Mouse (Mus musculus): ENCODE data around the gene Cabp1.

The Cabp1 gene

DNA sequence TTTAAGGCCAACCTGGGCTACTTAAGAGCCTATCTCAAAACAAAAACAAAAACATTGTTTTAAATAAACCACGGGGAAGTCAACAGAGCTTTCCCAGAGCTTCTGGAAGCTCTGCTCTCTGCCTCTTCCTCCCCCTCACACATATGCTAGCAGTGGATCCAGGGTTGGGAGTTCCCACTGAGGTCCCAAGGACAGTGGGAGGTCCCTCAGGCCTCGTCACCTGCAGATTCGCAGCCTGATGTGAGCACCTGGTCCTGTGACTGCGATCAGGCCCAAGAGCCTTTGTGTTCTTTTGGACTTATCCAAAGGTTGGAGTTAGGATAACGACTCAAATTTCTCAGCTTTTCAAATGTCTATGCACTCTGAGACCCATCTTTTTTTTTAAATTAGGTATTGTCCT is 14.4 kb upstream of the Cabp1 start:
- in situ Hi-C loops (cut with MboI): no loop called here

DNA sequence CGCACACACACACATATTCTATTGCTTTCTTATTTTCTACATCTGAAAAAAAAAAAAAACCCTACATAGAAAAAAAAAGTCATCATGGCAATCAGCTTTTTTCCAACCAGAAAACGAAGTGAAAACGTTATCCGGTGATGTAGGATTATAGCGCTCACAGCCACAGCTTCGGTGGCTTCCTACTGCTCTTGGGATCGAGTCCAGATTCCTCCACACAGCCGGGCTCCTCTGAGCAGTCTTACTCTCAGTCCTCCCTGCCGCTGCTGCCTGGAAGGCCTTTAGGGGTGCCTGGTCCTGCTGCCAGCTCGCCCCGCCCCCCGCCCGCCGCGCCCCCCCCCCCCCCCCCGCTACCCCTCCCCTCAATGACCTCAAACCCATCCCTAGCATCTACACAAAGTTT is 13.7 kb upstream of the Cabp1 start:
- in situ Hi-C loops (cut with MboI): no loop called here

DNA sequence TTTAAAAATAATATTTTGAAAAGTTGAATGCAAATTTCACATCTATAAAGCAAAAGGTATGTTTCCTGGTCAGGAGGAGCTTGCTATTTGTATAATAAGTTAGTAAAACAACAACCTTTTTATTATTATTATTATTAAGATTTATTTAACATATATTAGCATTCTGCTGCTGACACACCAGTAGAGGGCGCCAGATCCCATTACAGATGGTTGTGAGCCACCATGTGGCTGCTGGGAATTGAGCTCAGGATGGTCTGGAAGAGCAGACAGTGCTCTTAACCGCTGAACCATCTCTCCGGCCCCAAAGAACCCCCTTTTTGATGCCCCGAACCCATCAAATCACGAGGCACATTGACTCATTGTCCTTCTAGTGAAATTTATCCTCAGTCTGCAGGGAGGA is 13.1 kb upstream of the Cabp1 start:
- in situ Hi-C loops (cut with MboI): no loop called here

DNA sequence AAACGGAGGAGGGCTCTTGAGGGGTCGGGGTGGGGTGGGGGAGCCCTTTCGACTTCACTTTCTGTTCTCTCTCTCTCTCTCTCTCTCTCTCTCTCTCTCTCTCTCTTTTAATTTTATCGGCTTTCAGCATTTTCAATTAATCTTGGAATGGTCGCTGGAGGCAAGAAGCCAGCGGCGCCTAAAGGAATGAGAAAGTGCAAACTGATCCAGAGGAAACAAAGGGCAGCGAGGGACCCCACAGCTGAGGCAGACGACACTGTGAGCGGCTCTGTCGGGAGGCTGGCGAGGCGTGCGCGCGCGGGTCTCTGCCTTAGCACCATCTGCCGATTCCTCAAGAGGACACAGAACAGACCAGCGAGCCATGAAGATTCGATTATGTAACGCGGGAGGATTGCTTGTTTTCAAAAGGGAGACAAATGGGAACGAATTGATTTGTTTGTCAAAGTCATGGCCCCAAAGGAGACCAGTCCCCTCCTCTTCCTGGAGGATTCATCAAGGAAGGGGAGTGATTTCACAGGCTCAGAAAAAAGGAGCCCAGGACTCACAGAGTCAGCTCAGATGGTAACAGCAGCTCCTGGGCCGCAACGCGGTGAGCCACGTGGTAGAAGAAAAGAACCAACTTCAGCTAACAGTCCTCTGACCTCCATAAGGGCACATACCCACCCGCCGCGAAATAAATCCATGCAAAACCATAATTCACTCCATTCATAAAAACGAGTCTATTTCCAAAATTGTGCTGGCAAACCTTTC is 10.6 kb upstream of the Cabp1 start:
- in situ Hi-C loops (cut with MboI): no loop called here

DNA sequence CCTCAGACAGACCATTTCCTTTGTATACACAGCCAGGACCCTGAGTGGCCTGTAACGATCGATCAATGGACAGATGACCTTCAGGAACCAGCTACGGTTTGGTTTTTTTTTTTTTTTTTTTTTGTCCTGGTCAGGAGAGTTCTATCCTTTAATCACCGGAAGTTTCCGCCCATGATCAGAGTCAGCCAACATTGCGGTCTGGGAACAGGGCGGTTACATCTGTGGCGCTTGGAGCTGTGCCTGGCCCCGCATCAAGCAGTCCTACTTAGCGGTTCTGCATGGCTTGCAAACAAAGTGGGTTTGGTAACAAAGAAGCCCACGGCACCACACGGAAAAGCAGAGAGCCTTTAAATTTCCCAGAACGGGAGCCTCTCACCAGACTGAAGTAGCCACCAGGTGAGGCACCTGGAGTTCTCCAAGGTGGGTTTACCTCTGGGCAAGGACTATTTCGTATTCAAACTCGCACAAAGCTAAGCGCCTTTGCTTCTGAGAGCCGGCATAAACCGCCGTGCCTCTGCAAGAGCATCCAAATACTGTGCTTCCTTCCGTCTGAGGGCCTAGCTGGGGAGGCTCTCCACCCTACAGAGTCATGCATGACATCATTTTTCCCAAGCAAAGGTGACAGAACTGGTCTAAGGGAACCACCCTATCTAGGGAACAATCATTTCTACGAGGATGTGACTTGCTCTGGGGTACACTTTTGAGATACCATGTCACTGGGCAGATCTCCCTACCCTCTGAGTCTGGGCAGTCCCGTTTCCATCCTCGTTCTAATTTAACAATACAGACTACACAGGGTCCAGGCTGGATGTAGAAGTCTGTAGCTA is 9.8 kb upstream of the Cabp1 start:
- in situ Hi-C loops (cut with MboI): no loop called here

DNA sequence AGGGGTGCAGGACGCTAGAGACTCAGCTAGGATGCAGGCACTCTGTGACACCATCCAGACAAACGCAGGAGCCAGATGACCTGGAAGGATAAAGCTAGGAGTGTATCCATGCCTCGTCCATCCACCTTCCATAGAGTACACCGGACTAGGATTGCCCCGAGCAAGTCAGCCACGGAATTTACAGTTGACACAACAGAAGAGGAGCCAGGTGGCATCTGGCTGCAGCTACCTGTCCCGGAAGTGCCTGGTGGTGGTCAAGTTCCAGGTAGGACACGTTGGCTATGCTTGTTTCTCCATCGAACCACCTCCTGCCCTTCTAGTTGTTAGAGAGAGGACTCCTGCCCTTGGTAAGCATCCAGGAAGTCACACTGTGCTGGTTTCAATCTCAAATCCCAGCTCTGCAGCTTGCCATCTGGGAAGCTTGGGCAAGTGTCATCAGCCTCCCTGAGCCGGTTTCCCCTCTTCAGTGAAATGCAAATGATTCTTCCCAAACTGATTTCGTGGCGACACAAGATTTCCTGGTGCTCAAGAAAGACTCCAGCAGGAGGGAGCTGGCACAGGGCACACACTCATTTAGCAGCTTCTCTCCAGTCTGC is 543 bp upstream of the Cabp1 start:
- in situ Hi-C loops (cut with MboI): no loop called here

DNA sequence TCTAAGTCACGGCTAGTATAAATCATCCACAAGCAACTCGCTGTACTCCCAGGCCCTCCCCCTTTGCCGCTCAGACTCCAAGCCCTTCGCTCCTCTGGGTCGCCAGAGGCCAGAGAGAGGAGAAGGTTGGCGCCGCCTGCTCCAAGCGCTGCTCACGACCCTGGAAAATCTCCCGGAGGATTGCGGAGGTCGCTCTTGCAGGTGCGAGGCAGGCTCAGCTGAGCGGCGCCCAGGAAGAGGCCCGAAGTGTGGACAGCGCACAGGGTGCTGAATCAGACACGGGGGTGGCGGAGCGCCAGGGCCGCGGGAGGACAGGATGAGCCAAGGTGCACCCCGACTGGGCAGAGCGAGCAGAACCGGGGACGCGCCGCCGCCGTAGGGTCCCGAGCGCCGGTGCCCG is 955 bp downstream of the Cabp1 start:
- in situ Hi-C loops (cut with MboI): no loop called here

DNA sequence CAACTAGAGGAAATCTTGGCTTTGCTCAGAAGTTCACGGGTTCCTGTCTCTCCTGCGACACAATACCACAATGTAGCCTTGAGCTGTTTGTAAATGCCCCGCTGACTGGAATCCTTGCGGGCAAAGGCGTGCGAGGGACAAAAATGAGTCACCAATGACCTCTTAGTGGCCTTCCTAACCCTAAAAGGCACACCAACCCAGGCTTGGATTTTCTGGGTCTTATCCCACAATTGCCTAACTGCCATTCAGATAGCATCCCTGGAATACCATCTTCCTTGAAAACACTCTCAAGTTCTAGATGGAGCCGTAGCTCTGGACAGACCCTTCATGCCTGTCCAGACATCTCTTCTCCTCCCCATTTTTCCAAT is 1.4 kb downstream of the Cabp1 start:
- in situ Hi-C loops (cut with MboI): no loop called here

DNA sequence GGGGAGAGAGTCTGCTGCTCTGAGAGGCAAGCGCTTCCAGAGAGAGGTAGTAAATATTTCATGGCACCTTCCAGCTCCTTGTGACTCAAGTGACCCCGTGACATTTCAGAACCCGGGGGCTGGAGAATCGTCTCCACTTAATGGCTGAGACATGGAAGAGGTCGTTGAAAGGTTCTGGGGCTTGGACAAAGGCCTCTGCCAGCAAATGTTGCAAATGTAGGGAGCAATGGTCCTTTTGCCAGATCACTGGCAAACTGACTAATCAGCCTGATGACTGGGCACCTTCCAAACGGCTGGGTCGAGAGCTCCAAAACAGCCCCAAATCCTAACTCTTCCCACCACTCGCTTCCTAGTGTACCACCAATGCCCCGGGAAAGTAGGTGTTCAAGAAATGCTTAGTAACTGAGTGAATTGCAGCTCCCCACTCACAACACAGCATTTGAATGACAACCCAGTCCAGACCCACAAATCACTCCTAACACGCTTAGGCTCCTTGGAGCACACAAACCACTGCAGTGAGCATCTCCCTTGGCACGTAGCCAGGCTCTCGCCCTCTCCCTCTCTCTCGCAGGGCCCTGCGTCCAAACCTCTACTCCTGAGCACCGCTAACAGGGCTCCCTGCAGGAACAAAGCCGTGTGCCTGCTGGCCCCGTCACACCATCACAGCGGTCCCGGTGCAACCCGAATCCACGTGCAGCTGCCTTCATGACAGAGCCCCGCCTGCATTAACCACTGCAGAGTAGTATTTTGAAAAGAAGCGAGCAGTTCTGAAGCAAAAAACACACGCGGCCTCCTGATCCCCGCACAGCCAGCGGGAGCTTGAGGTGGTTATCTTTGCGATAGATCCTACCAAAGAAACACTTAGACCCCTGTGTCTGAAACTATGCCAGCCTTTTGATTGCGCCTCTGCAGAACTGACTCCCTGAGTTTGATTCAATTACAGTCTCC is 2.0 kb downstream of the Cabp1 start:
- in situ Hi-C loops (cut with MboI): no loop called here

DNA sequence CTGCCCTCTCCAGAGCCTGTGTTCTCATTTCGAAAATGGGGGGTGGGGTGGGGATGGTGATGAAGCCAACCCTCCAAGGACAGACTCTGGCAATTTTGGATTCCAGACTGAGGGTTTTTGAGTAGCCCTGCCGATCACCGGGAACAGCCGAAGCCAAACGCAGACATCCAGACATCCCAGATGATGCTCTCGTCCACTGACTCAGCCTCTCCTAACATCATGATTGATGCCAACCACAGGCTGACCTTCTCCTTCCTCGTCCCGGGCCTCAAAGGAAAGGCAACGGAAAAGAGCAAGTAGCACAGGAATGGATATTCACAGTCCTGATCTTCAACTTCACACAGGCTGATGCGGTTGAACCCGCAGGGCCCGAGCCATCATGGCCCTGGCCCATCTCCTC is 4.1 kb downstream of the Cabp1 start:
- in situ Hi-C loops (cut with MboI): no loop called here

DNA sequence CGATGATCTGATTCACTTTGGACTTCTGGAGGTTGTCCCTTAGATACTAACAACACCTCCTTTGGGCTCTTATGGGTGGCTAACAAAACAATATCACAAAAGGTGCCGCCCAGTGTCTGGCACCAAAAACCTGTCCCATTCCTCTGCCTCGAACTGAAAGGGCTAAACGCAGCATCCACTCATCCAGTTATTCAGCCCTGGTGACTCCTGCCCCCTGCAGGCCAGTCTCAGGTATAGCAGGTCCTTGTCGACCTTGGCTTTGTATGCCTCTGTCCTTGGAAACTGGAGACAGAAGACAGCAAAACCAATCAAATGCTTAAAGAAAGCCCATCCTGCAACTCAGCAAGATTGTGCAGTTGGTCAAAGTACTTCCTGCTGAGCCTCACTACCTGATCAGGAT is 5.4 kb downstream of the Cabp1 start:
- in situ Hi-C loops (cut with MboI): no loop called here

DNA sequence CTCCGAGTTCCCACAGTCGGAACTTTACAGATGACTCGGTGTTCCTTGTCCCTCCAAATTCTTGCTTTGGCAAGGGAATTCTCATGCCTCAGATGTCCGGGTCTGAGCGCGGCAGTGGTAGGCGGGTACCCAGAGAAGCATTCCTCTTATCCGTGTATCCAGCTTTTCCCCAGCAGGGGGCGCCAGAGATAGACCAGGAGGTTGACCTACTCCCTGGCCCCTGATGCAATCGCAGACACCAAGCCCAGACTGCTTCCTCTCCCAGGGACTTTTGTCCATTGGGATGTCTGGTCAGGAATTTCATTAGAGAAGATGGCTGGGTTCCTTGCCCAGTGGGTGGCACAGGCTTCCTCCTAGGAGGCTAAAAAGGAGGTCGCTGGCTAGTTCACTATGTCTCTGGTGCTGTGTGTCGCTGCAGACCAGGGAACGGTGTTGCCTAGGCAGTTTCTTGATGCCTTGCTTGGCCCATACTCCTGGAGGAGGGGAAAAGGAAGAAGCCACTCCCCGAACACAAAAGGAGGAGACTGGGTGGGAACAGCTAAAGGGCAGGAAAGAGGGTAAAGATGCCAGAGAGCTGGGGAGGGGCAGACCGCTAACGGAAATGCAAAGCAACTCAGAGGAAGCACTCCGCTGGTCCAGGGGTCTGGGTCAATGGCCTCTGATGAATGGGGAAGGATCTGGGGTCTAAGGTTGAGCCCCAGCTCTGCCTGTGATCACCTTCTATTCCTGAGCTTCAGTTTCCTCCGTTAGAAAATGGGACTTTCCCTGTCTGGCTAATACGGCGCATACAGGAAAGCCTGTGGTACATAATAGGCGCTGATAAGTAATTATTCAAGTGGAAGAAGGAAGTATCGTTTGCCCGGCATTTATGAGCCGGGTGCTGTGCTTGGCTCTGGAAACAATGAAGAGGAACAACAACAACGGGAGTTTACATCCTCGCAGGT is 6.7 kb downstream of the Cabp1 start:
- in situ Hi-C loops (cut with MboI): no loop called here

DNA sequence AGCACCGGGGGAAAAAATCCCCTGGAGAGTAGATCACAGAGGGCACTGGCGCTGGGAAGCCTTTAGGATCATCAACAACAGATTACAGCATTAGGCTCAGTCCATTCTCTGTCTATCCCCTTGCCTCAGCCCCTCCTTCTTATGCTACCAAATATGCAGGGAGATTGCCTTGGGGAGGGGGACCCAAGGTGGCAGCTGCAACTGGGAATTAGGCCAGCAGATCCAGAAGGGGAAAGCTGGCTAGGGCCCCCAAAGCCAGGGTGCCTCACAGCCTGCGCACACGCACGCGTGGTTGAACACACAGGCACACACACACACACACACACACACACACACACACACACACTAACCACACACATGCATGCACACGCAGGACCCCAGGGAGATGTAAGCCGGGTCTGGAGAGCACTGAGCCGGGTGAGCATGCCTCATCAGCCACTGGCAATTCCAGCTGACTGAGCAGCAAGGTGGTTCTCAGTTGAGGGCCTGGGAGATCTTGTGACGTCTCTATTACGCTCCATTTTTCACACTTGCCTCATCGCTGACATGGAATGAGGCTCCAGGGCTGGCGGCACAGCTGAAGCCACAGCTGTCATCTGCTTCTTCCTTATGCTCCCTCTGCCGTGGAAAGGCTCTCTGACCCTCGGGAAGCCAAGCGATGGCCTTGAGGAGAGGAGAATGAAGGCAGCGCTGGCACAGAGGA is 7.7 kb downstream of the Cabp1 start:
- in situ Hi-C loops (cut with MboI): no loop called here

DNA sequence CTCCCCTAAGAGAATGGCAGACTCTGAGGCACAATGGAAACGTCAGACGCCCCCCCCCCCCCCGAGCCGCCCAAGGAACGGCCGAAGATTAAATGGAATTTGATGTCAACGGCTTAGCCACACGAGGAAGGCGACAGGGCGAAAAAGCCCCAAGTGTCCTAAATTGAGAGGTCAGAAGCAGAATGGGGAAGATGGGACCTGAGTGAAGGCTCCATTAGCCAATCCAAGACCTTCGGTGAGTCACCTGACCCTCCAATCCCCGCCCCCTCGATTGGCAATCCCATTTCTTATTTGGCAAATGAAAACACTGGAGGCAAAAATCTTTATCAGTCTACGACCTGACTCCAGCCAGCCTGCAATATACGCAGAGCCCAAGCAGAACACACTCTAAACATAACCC is 9.5 kb downstream of the Cabp1 start:
- in situ Hi-C loops (cut with MboI): no loop called here

DNA sequence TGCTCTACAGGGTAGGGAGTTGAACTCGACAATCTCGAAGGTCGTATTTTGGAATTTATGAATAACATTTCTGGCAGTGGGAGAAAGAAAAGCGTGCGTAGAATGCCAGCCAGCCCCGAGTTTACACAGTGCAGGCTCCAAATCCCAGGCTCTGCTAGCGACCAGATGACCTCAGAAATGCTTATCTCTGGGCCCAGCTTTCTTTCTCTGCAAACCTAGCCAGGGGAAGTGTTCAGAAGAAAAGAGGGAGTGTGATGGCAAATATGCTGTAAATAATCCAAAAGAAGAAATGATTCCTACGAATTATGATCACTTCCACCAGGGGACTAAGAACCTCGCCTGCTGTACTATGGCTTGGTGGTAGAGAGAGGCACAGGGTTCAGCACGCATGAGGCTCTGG is 10.7 kb downstream of the Cabp1 start:
- in situ Hi-C loops (cut with MboI): no loop called here

DNA sequence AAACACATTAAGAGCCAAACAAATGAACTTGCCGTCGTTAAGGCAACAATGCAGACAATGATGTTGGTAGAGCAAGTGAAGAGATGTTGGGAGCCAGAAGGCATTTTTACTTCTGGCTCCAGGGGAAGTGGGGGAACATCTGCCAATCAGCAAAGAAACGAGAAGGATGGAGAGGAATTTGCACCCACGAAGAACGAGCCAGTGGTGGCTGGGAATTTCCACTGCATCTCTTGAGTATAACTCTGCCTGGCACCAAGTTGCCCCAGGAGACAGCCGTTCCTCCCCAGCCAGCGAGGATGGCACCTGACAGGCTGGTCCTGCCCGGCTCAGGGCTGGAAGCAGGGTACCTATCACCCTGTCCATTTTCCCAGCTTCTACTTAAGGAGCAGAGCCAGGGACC is 11.3 kb downstream of the Cabp1 start:
- in situ Hi-C loops (cut with MboI): no loop called here

DNA sequence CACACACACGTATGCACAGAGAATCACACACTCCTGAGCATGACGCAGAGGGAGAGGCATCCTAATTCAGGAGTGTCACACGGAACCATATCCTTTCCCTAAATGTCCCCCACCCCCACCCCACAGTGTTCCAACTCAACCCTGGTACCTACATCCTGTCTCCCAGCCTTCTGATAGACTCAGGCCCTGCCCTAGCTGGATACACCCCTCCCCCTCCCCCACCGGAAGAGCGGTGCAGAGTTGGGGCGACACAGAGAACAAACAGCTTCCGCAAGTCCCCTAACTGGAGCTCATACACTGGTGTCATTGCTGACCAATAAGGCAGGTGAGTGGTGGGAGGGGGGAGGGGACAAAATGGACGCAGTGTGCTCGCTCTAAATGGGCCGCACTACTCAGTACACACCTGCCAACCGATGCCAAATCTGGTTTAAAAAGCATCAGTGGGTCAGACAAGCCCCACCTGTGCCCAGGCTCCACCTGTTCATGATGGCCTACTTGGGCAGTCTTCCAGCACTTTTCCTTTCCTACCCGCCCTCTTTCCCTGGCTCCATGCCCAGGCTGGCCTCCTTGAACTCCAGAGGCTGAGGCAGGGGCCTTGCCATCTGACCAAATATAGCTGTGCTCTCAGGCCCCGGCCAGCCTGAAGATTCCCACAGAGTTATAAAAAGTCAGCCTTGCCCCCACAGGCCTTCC is 12.8 kb downstream of the Cabp1 start:
- in situ Hi-C loops (cut with MboI): no loop called here

DNA sequence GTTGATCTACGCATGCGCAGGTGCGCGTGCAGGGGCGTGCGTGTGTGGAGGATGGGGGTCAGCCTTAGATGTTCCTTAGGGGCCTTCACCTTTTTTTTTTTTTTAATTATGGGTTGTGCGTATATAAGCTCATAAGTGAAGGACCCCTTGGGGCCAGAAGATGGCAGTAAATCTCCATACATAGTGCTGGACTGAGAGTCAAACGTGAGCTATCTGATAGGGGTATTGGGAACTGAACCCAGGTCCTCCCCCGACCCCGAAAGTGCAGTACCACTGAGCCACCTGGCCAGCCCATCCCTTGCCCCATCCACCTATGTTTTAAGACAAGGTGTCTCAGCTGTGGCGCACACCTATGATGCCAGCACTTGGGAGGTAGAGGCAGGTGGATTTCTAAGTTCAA is 14.6 kb downstream of the Cabp1 start:
- in situ Hi-C loops (cut with MboI): no loop called here

DNA sequence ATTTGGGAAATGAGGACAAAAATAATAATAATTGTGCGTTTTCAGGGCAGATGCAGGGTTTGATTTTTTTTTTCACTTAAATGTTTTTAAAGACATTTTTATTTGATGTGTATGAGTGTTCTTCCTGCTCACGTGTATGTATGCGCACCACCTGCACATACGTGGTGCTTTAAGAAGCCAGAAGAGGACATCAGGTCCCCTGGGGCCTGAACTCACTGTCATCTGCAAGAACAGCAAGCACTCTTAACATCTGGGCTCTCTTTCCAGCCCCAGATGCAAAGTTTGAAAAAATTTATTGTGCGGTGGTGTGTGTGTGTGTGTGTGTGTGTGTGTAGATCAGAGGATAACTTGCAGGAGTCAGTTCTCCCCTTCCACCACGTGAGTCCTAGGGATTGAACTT is 16.3 kb downstream of the Cabp1 start:
- in situ Hi-C loops (cut with MboI): no loop called here

DNA sequence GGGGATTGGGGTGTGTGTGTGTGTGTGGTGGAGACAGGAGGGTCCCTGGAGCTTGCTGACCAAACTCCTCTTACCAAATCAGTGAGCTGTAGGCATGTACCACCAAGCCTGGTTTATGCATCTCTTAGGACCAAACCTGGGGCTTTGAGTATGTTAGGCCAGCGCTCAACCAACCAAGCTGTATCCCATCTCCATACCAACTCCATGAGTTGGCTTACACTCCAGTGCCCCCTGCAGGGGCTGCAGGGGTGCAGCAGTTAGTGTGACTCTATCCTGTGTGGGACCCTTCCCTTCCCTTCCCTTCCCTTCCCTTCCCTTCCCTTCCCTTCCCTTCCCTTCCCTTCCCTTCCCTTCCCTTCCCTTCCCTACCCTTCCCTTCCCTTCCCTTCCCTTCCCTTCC is 19.6 kb downstream of the Cabp1 start:
- in situ Hi-C loops (cut with MboI): no loop called here
